Mouse (Mus musculus) midbrain, embryonic 11.5 days (tissue): ENCODE measurements around the gene Notch2. TPM values are rescaled to one million over a fixed set of nuclear protein-coding genes. Genes with fewer than 3 reads are reported as not detected.

ENCODE experiments used
- ATAC-seq: fragments of 200-750 bp; cut with Nextera tagmentation; 2 replicates; pipeline ENCODE4 v1.8.0; 2017; ENCODE audit warnings: moderate TSS enrichment, moderate library complexity; ENCODE audit not compliant: low FRiP score
- DNase-seq: peaks from one replicate; pipeline ENCODE4 v3.0.0; 2015; ENCODE audit warnings: low spot score; ENCODE audit errors: missing footprints
- H3K27ac ChIP-seq: fragments of 300-500 bp; sonication (generic); 2 replicates; pipeline ENCODE4 v1.5.1; 2014; ENCODE audit warnings: low read depth, low read length
- H3K27me3 ChIP-seq: fragments of 300-500 bp; sonication (generic); 2 replicates; pipeline ENCODE4 v1.6.1; 2014; ENCODE audit warnings: mild to moderate bottlenecking, low read length, moderate library complexity, mixed read lengths; ENCODE audit not compliant: control insufficient read depth, insufficient read depth
- H3K36me3 ChIP-seq: fragments of 300-500 bp; sonication (generic); 2 replicates; pipeline ENCODE4 v1.6.1; 2014; ENCODE audit warnings: mild to moderate bottlenecking, low read length, moderate library complexity, mixed read lengths; ENCODE audit not compliant: control insufficient read depth, insufficient read depth
- H3K4me1 ChIP-seq: fragments of 300-500 bp; sonication (generic); 2 replicates; pipeline ENCODE4 v1.6.1; 2014; ENCODE audit warnings: low read length; ENCODE audit not compliant: control insufficient read depth, insufficient read depth
- H3K4me2 ChIP-seq: fragments of 300-500 bp; sonication (generic); 2 replicates; pipeline ENCODE4 v1.6.1; 2014; ENCODE audit warnings: mild to moderate bottlenecking, moderate library complexity
- H3K4me3 ChIP-seq: fragments of 300-500 bp; sonication (generic); 2 replicates; pipeline ENCODE4 v1.5.1; 2014; ENCODE audit warnings: low read depth, low read length
- H3K9ac ChIP-seq: fragments of 300-500 bp; sonication (generic); 2 replicates; pipeline ENCODE4 v1.6.1; 2014; ENCODE audit warnings: low read length
- H3K9me3 ChIP-seq: fragments of 300-500 bp; sonication (generic); 2 replicates; pipeline ENCODE4 v1.6.1; 2016; ENCODE audit warnings: low read length; ENCODE audit not compliant: control insufficient read depth
- WGBS: fragments of 180-500 bp; shearing (Covaris S2); extraction: QIAGEN DNeasy Blood & Tissue Kit; methylation state at CpG from one replicate; pipeline ENCODE4 v1.1.7; 2014; 5-methylcytosine and 5-hydroxymethylcytosine counted together
- polyA plus RNA-seq: library from polyadenylated mRNA; unstranded; fragments of >200 nt; fragmentation: Nextera tagmentation; extraction: Ambion mirVana; gene quantifications from 2 replicates; pipeline ENCODE4 v1.2.1, GENCODE M21; 2014

Gene Notch2
- polyA plus RNA-seq, 1 experiment from 2014 or later = 17.6 TPM

DNA sequence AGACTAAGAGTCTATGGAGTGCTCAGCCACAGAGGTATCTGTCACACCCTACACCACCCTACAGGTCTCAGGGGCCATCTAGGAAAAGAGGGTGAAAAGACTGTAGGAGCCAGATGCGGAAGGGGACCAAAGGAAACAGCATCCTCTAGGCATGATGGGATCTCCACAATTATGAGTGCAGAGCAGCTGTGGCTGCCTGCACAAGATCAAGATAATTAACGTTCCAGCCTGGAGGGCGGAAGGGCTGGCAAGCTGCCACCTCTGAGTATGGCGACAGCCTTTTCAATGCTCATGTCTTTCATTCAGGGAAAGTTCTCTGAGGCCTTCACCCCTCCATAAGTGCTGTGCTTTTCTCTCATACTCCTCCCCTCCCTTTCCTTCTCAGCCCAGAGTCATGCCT lies 146.0 kb downstream of the Notch2 start:
- Histone ChIP-seq H3K4me3 (no peak overlapping the region), H3K4me1 (no peaks in the 10 kb centered on the region), H3K4me2 (no peak overlapping the region), H3K9me3 (no peaks in the 10 kb centered on the region), H3K27me3 (no peaks in the 10 kb centered on the region), H3K36me3 (no peaks in the 10 kb centered on the region), H3K9ac (no peak overlapping the region), H3K27ac (no peak overlapping the region)
- ATAC-seq = no peak
- WGBS = 72% methylated on average over 4 of the region's 4 CpGs
- DNase-seq = no peak

DNA sequence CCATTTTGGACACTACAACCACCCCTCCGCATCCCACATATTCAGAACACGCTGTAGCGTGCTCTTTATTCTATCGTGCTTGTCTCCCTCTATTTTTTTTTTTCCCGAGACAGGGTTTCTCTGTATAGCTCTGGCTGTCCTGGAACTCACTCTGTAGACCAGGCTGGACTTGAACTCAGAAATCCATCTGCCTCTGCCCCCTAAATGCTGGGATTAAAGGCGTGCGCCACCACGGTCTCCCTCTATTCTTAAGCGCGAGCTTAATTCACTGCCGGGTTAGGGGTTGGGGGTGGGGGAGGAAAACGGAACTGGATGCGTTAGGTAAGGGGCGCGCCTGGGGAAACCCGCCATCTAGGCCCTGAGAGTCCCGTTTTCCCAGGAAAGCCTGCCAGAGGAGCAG lies 147.0 kb downstream of the Notch2 start, which contains the start of gene Adam30:
TSS of gene Adam30 (plus strand) at position 301 of the 400 bp plus-strand sequence.
- ATAC-seq (no peak), DNase-seq (no peak)
- Histone ChIP-seq H3K36me3 (no peaks in the 10 kb centered on the region), H3K4me1 (no peaks in the 10 kb centered on the region), H3K4me3 (no peak within 1 kb of the TSS), H3K9me3 (no peaks in the 10 kb centered on the region), H3K27ac (no peak within 1 kb of the TSS), H3K9ac (no peak within 1 kb of the TSS), H3K4me2 (no peak within 1 kb of the TSS), H3K27me3 (no peaks in the 10 kb centered on the region)
- WGBS = 86% methylated on average over 17 of the region's 17 CpGs

DNA sequence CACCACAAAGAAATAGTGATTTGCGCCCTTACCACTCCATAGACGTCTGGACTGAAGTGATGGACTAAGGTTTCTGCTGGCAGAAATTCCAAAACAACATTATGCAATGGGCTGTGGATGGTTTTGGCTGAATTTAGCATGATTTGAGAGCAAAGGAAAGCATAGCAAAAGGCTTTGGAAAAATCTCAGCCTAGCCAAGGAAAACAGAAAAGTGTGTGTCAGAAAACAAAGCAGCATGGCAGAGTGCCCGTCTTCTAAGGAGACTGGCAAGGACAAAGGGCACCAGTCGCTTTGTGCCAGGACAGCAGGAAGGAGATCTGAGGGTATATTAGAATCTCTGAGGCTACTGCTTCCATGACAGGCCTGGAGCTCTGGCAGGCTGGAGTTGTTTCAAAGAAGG lies 165.0 kb downstream of the Notch2 start:
- Histone ChIP-seq H3K4me2 (no peak overlapping the region), H3K36me3 (no peaks in the 10 kb centered on the region), H3K9ac (no peak overlapping the region), H3K4me3 (no peak overlapping the region), H3K9me3 (no peaks in the 10 kb centered on the region), H3K27ac (no peak overlapping the region), H3K4me1 (no peaks in the 10 kb centered on the region), H3K27me3 (no peaks in the 10 kb centered on the region)
- ATAC-seq (no peak), DNase-seq (no peak)
- 81% methylated on average over 4 of the region's 4 CpGs for WGBS

DNA sequence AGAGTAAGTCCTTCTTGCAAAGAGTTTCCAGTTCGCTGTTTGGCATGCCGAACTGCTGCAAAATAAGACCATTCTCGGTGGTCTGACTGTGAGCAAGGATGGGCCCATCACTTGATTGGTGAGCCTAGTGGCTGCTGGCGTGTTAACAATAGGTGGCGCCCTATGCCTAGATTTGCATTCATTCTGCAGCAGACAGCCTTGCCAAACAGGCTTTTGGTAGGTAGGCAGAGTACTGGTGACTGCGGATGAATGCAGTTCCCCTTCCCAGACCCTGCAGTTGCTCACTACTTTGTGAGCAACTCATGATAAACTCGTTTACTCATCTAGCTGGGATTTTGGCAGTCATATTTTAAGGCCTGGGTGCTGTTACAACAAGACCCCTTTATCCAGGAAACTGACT lies 167.5 kb downstream of the Notch2 start:
- peak; percentile 88 for DNase-seq

DNA sequence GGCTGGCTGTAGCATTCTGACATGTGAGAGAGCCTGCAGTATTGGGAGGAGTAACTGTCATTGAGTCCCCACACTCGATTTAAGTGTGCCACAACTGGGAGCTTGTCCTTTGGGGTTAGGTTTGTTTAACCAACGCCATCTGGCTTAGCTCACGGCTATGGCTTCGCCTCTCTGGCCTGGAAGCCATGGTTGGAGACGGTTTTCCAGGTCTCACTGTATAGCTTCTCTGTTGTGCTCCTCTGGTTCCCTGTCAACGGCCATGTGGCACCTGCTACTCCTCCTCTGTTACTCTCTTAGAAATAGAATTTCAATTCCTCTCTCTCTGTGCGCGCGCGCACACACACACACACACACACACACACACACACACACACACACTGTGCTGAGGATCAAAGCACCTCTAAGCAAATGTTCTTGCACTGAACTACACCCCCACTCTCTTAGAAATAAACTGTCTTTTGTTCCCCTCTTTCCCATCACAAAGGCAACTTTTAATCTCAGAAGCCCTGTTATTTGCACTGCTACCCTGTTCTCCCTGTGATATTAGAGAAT lies 171.9 kb downstream of the Notch2 start:
- Histone ChIP-seq H3K9ac (no peak overlapping the region; the same call in 1 of the 2 replicates), H3K36me3 (no peaks in the 10 kb centered on the region), H3K27ac (no peak overlapping the region), H3K4me2 (no peak overlapping the region), H3K27me3 (no peaks in the 10 kb centered on the region), H3K4me3 (no peak overlapping the region), H3K4me1 (peaks cover 6% of the 10 kb centered on the region; the same call in 1 of the 2 replicates), H3K9me3 (no peaks in the 10 kb centered on the region)
- DNase-seq (peak; percentile 88), ATAC-seq (peak; percentile 78)
- 48% methylated on average over 10 of the region's 10 CpGs for WGBS

More for the DNA sequence above, 167.5 kb downstream of the Notch2 start:
- H3K4me2 ChIP-seq = no peak overlapping the region
- no peaks in the 10 kb centered on the region for H3K36me3 ChIP-seq
- peaks cover 6% of the 10 kb centered on the region; the same call in 1 of the 2 replicates for H3K4me1 ChIP-seq
- peak; percentile 70; the same call in 1 of the 2 replicates for ATAC-seq
- H3K27ac ChIP-seq = no peak overlapping the region
- no peaks in the 10 kb centered on the region for H3K9me3 ChIP-seq
- H3K27me3 ChIP-seq = no peaks in the 10 kb centered on the region
- H3K9ac ChIP-seq = no peak overlapping the region
- no peak overlapping the region for H3K4me3 ChIP-seq
- WGBS = 26% methylated on average over 7 of the region's 7 CpGs

DNA sequence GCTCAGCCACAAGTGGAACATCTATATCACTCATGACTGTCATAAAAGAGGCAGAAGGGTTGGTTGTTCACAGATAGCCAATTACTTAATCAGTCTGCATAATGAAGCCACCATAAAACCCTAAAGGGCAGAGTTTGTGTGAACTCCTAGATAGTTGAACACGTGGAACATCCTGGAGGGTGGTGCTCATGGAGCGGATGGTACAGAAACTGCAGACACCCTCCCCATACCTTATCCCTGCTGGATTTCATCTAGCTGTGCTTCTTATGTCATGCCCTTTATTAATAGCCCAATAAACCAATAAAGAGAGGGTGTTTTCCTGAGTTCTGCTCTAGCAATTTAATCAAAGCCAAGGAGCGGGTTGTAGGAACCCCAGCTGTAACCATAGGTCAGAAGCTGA lies 174.4 kb downstream of the Notch2 start:
- no peak for DNase-seq
- Histone ChIP-seq H3K27me3 (no peaks in the 10 kb centered on the region), H3K4me2 (no peak overlapping the region), H3K9ac (no peak overlapping the region), H3K36me3 (no peaks in the 10 kb centered on the region), H3K9me3 (no peaks in the 10 kb centered on the region), H3K4me3 (no peak overlapping the region), H3K27ac (no peak overlapping the region), H3K4me1 (peaks cover 6% of the 10 kb centered on the region; the same call in 1 of the 2 replicates)
- ATAC-seq = no peak
- WGBS = 83% methylated on average over 3 of the region's 3 CpGs

DNA sequence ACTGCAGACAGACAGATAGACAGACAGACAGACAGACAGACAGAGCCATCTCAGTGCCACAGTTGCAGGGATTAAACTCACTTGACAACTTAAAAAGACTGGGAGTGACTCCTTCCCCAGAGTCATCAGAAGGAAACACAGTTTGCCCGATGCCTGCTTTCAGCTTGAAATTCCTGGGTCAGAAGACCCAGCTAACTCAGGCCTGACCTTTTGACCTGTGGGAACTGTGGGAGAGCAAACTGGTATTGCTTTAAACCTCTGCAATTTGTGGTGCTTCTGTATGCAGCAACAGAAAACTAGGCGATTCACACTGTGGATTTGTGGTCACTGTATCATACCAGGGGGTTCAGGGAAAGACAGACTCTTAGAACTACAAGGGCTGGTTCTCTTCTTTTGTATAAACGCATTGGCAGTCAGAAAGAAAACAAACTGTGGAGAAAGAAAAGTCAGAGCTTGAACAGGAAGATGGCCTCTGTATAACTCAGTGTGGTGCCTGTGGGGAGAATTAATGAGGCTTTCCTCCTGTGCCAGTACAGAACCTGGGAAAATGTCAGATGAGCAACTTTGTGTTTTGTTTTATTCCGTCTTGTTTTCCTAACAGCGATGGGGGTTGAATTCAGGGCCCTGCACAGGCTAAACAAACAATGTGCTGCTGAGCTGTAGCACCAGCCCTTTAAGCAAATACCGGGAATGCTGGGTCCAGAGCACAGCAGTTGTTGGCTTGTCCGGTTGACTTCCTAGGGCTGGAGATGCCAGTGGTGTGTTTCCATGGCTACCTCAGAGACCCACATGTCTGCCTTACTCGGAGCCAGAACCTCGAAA lies 184.6 kb downstream of the Notch2 start:
- 7% methylated on average over 9 of the region's 9 CpGs for whole genome bisulfite sequencing
- DNase-seq = peak; percentile 93

DNA sequence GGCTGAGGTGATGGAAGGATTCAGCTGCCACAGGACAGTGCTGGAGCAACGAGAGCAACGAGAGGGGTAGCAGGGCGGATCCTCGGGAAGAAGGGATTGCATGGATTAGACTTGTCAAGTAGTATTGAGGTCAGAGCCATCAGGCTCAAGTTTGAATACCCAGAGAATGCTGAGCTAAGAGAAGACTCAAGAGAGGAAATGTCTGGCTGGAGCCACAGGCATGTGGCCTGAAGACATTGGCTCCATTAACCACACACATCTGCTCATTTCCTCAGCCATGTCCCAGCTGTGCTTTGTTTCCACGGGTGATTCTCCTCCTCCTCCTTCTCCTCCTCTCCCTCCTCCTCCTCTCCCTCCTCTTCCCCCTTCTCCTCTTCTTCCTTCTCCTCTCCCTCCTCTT lies 186.4 kb downstream of the Notch2 start:
- no peaks in the 10 kb centered on the region for H3K27me3 ChIP-seq
- H3K4me3 ChIP-seq = no peak overlapping the region
- no peaks in the 10 kb centered on the region for H3K36me3 ChIP-seq
- DNase-seq (peak; percentile 21), ATAC-seq (no peak)
- peaks cover 10% of the 10 kb centered on the region for H3K4me1 ChIP-seq
- H3K9me3 ChIP-seq = no peaks in the 10 kb centered on the region
- WGBS = 64% methylated on average over 5 of the region's 5 CpGs
- H3K27ac ChIP-seq = no peak overlapping the region
- no peak overlapping the region for H3K4me2 ChIP-seq
- no peak overlapping the region for H3K9ac ChIP-seq

More for the DNA sequence above, 184.6 kb downstream of the Notch2 start:
- no peak overlapping the region for H3K4me3 ChIP-seq
- H3K4me1 ChIP-seq = peaks cover 10% of the 10 kb centered on the region
- H3K4me2 ChIP-seq = no peak overlapping the region
- peak; percentile 65 for ATAC-seq
- no peak overlapping the region for H3K9ac ChIP-seq
- no peaks in the 10 kb centered on the region for H3K9me3 ChIP-seq
- no peaks in the 10 kb centered on the region for H3K27me3 ChIP-seq
- H3K27ac ChIP-seq = peak overlapping the region; percentile 56
- no peaks in the 10 kb centered on the region for H3K36me3 ChIP-seq
